8 mouse cellular contexts compared by ENCODE assay signal in genomic region chr2:127655419-127655818, GRCm38 (mm10). TPM values are rescaled to one million over a fixed set of nuclear protein-coding genes. Genes with fewer than 3 reads are reported as not detected.
DNase-seq lines count a peak whose midpoint lies in the region; ATAC-seq and TF ChIP-seq lines count a peak whose summit lies in the region.
"Had no signal": no experiment of that assay in that cellular context is flagged by ENCODE, and none has a peak within 500 bp of the region (broad histone marks: within the 10 kb centered on the region; RNA-seq: fewer than 3 reads in every experiment).

No protein-coding gene starts in this region.

- peak overlapping the region; percentile 72 for H3K4me2 ChIP-seq in lung, embryonic 14.5 days
- peak overlapping the region; percentile 85 for H3K4me2 ChIP-seq in hindbrain, embryonic 12.5 days (replicated peaks)
- peak overlapping the region; percentile 58 for H3K4me2 ChIP-seq in lung, postnatal 0 days (replicated peaks; ENCODE audit: low read depth, low read length)

- H3K4me3 ChIP-seq in lung, embryonic 14.5 days (ENCODE audit: low read depth, low read length), result peak overlapping the region; percentile 38; the same call in 1 of the 2 replicates
- H3K4me3 ChIP-seq in hindbrain, embryonic 12.5 days, result no peak overlapping the region; the same call in 1 of the 2 replicates
- H3K4me3 ChIP-seq in lung, postnatal 0 days (ENCODE audit: low read depth, low read length), result peak overlapping the region; percentile 39

- H3K9ac ChIP-seq in lung, embryonic 14.5 days, result no peak overlapping the region
- no peak overlapping the region for H3K9ac ChIP-seq in hindbrain, embryonic 12.5 days
- no peak overlapping the region for H3K9ac ChIP-seq in lung, postnatal 0 days (replicated peaks; ENCODE audit: low read depth)
- H3K9ac ChIP-seq: limb, embryonic 13.5 days had no signal

- DNase-seq in lung, embryonic 14.5 days, result peak; percentile 46
- DNase-seq in lung, postnatal 14 days, result no peak
- DNase-seq in lung, postnatal 0 days (ENCODE audit: low spot score), result peak; percentile 49
- no peak for DNase-seq in right cerebral cortex, postnatal 4 days
- DNase-seq in right cerebral cortex, adult 2 months (ENCODE audit: low spot score in 2 of 2), result no peak
- DNase-seq in thymus, postnatal 25 days, result no peak

- H3K27ac ChIP-seq in lung, embryonic 14.5 days (ENCODE audit: low read depth), result peak overlapping the region; percentile 42; the same call in 1 of the 2 replicates
- H3K27ac ChIP-seq in hindbrain, embryonic 12.5 days, result no peak overlapping the region
- H3K27ac ChIP-seq in lung, postnatal 0 days (ENCODE audit: low read length), result peak overlapping the region; percentile 76
- H3K27ac ChIP-seq: limb, embryonic 13.5 days had no signal

- peaks cover 39% of the 10 kb centered on the region for H3K27me3 ChIP-seq in lung, embryonic 14.5 days (ENCODE audit: insufficient read depth, low read length)
- peaks cover 61% of the 10 kb centered on the region for H3K27me3 ChIP-seq in hindbrain, embryonic 12.5 days
- H3K27me3 ChIP-seq in lung, postnatal 0 days (replicated peaks; ENCODE audit: insufficient read depth, low read length), result peaks cover 15% of the 10 kb centered on the region; the same call in 1 of the 2 replicates

- H3K9me3 ChIP-seq in lung, embryonic 14.5 days (ENCODE audit: low read depth, low read length), result no peaks in the 10 kb centered on the region
- H3K9me3 ChIP-seq in hindbrain, embryonic 12.5 days (replicated peaks), result no peaks in the 10 kb centered on the region
- no peaks in the 10 kb centered on the region for H3K9me3 ChIP-seq in lung, postnatal 0 days (ENCODE audit: low read length)
- H3K9me3 ChIP-seq: limb, embryonic 13.5 days had no signal

- no peak for TF ChIP-seq EP300 in lung, postnatal 0 days (IDR thresholded peaks at IDR 0.05)

- TF ChIP-seq CTCF in lung, embryonic 14.5 days (IDR thresholded peaks at IDR 0.05; ENCODE audit: low read depth), result no peak
- no peak for TF ChIP-seq CTCF in lung, postnatal 0 days (IDR thresholded peaks at IDR 0.05)

- no peaks in the 10 kb centered on the region for H3K4me1 ChIP-seq in lung, embryonic 14.5 days (ENCODE audit: insufficient read depth)
- H3K4me1 ChIP-seq in hindbrain, embryonic 12.5 days, result peaks cover 10% of the 10 kb centered on the region
- H3K4me1 ChIP-seq in lung, postnatal 0 days (ENCODE audit: insufficient read depth, low read depth, low read length), result peaks cover 3% of the 10 kb centered on the region; the same call in 1 of the 2 replicates

- ATAC-seq in lung, embryonic 14.5 days (ENCODE audit: insufficient read depth), result peak; percentile 61; the same call in 1 of the 2 replicates
- ATAC-seq in hindbrain, embryonic 12.5 days (ENCODE audit: low FRiP score), result no peak
- ATAC-seq in lung, postnatal 0 days, result peak; percentile 43

- no peaks in the 10 kb centered on the region for H3K36me3 ChIP-seq in lung, embryonic 14.5 days (ENCODE audit: insufficient read depth)
- H3K36me3 ChIP-seq in hindbrain, embryonic 12.5 days, result no peaks in the 10 kb centered on the region
- H3K36me3 ChIP-seq in lung, postnatal 0 days (ENCODE audit: insufficient read depth, low read length), result no peaks in the 10 kb centered on the region
- H3K36me3 ChIP-seq: limb, embryonic 13.5 days had no signal

- WGBS in lung, embryonic 14.5 days, result 3% methylated on average over 9 of the region's 9 CpGs
- WGBS in hindbrain, embryonic 12.5 days, result 4% methylated on average over 9 of the region's 9 CpGs
- WGBS in lung, postnatal 0 days, result 3% methylated on average over 9 of the region's 9 CpGs

RNA-seq across cellular contexts. Expression of gene Mal, which starts 1.1 kb away (rescaled TPM):
- 3.3 and 4.8 TPM in 2 replicates for polyA plus RNA-seq in lung, embryonic 14.5 days (2014; fragmentation: Nextera tagmentation; extraction: Ambion mirVana)
- polyA plus RNA-seq in hindbrain, embryonic 12.5 days (2016; fragmentation: Nextera tagmentation; extraction: Ambion mirVana), result 0.72 and 0.99 TPM in 2 replicates
- 49.5 and 49.8 TPM in 2 replicates for polyA plus RNA-seq in lung, postnatal 0 days (2015; fragmentation: Nextera tagmentation; extraction: Ambion mirVana)

Comparison
In these comparisons a context has a peak if more than half of its experiments do, and no peak if none do; other contexts are left out.
1. DNase-seq: peak in lung, embryonic 14.5 days (single experiment) and lung, postnatal 0 days (single experiment); none in lung, postnatal 14 days (single experiment), right cerebral cortex, postnatal 4 days (single experiment), right cerebral cortex, adult 2 months (0 of 2) and thymus, postnatal 25 days (single experiment).
2. Peak in every context shown above with its lines, with median percentiles within 50 percentile points of each other: H3K4me2 ChIP-seq.